Mouse (Mus musculus) stomach, postnatal 0 days (tissue): Measurements from ENCODE around the gene Rala.

Experiments
- CTCF ChIP-seq: IDR thresholded peaks from 2 replicates; pipeline ENCODE4 v1.5.1; 2016; ENCODE audit warnings: antibody characterized with exemption, low read depth, mild to moderate bottlenecking, moderate library complexity
- EP300 ChIP-seq: optimal IDR thresholded peaks from 2 replicates; pipeline ENCODE3; 2016; ENCODE audit warnings: antibody characterized with exemption

- no peak for TF ChIP-seq EP300
- no peak for TF ChIP-seq CTCF
These were observed 84.5 kb downstream of the Rala start for GRCm38 (mm10) chr13:17859365-17860033.
